Mouse (Mus musculus): Measurements from ENCODE around the gene Gm7073. TPM values are rescaled to one million over a fixed set of nuclear protein-coding genes. Genes with fewer than 3 reads are reported as not detected.

Gm7073 gene
- not detected in 2 replicates for polyA plus RNA-seq (2015; fragmentation: Nextera tagmentation; extraction: Ambion mirVana)

- H3K27ac ChIP-seq (replicated peaks), result no peak within 1 kb of the TSS
- H3K4me2 ChIP-seq (replicated peaks), result no peak within 1 kb of the TSS
- H3K27me3 ChIP-seq, result no peaks in the 10 kb centered on the region
- H3K9ac ChIP-seq (replicated peaks), result no peak within 1 kb of the TSS
- no peak within 1 kb of the TSS for H3K4me3 ChIP-seq
- no peaks in the 10 kb centered on the region for H3K9me3 ChIP-seq
- 0 out of 2 replicates have a peak, but pooled peaks cover 5% of the 10 kb centered on the region for H3K4me1 ChIP-seq
- no peak for ATAC-seq (replicated peaks)
- H3K36me3 ChIP-seq, result no peaks in the 10 kb centered on the region
Observed at GRCm38 (mm10) chrX:60539149-60539548, at the start of gene Gm7073. Gm7073 (minus strand) TSS chrX:60539249.

GRCm38 (mm10) chrX:60570539-60570938 is 31.5 kb upstream of the Gm7073 start:
- Histone ChIP-seq H3K36me3 (no peaks in the 10 kb centered on the region), H3K9ac (replicated peaks) (no peak overlapping the region), H3K4me2 (replicated peaks) (no peak overlapping the region), H3K9me3 (no peaks in the 10 kb centered on the region), H3K4me3 (no peak overlapping the region), H3K27me3 (no peaks in the 10 kb centered on the region), H3K4me1 (no peaks in the 10 kb centered on the region), H3K27ac (replicated peaks) (no peak overlapping the region)
- no peak for ATAC-seq (replicated peaks)
- WGBS, result 19% methylated on average over 1 of the region's 1 CpGs

GRCm38 (mm10) chrX:60569047-60569446 is 30.0 kb upstream of the Gm7073 start:
- ATAC-seq (replicated peaks), result no peak
- Histone ChIP-seq H3K4me1 (no peaks in the 10 kb centered on the region), H3K9me3 (no peaks in the 10 kb centered on the region), H3K27ac (replicated peaks) (no peak overlapping the region), H3K9ac (replicated peaks) (no peak overlapping the region), H3K27me3 (no peaks in the 10 kb centered on the region), H3K4me2 (replicated peaks) (no peak overlapping the region), H3K4me3 (no peak overlapping the region), H3K36me3 (no peaks in the 10 kb centered on the region)

- 32% methylated on average over 4 of the region's 4 CpGs for WGBS
- Histone ChIP-seq H3K4me3 (no peak overlapping the region), H3K36me3 (no peaks in the 10 kb centered on the region), H3K27me3 (no peaks in the 10 kb centered on the region), H3K9ac (replicated peaks) (no peak overlapping the region), H3K9me3 (no peaks in the 10 kb centered on the region), H3K27ac (replicated peaks) (no peak overlapping the region), H3K4me1 (no peaks in the 10 kb centered on the region), H3K4me2 (replicated peaks) (no peak overlapping the region)
- no peak for ATAC-seq (replicated peaks)
Observed at GRCm38 (mm10) chrX:60555242-60555641, 16.2 kb upstream of the Gm7073 start.

- Histone ChIP-seq H3K36me3 (no peaks in the 10 kb centered on the region), H3K27ac (replicated peaks) (peak overlapping the region; percentile 84), H3K4me2 (replicated peaks) (peak overlapping the region; percentile 56), H3K9ac (replicated peaks) (peak overlapping the region; percentile 71), H3K4me1 (peaks cover 10% of the 10 kb centered on the region; the same call in 1 of the 2 replicates), H3K9me3 (no peaks in the 10 kb centered on the region), H3K27me3 (no peaks in the 10 kb centered on the region), H3K4me3 (peak overlapping the region; percentile 59)
- ATAC-seq (replicated peaks), result peak; percentile 87
- 23% methylated on average over 40 of the region's 113 CpGs for WGBS
Observed at GRCm38 (mm10) chrX:60547444-60548304, 8.6 kb upstream of the Gm7073 start.

GRCm38 (mm10) chrX:60547098-60547443 is 8.0 kb upstream of the Gm7073 start:
- H3K27ac ChIP-seq (replicated peaks), result peak overlapping the region; percentile 84
- peak overlapping the region; percentile 59 for H3K4me3 ChIP-seq
- peaks cover 10% of the 10 kb centered on the region; the same call in 1 of the 2 replicates for H3K4me1 ChIP-seq
- H3K27me3 ChIP-seq, result no peaks in the 10 kb centered on the region
- WGBS, result 28% methylated on average over 16 of the region's 16 CpGs
- H3K9ac ChIP-seq (replicated peaks), result peak overlapping the region; percentile 71
- peak; percentile 15; the same call in 1 of the 2 replicates for ATAC-seq (replicated peaks)
- H3K36me3 ChIP-seq, result no peaks in the 10 kb centered on the region
- peak overlapping the region; percentile 56 for H3K4me2 ChIP-seq (replicated peaks)
- H3K9me3 ChIP-seq, result no peaks in the 10 kb centered on the region

GRCm38 (mm10) chrX:60545906-60546305 is 6.9 kb upstream of the Gm7073 start:
- H3K9me3 ChIP-seq, result no peaks in the 10 kb centered on the region
- H3K36me3 ChIP-seq, result no peaks in the 10 kb centered on the region
- H3K27me3 ChIP-seq, result no peaks in the 10 kb centered on the region
- 34% methylated on average over 3 of the region's 3 CpGs for WGBS
- H3K4me1 ChIP-seq, result peaks cover 10% of the 10 kb centered on the region; the same call in 1 of the 2 replicates
- 0 out of 2 replicates have a peak overlapping the region, but pooled peaks have one; percentile 15 for H3K27ac ChIP-seq (replicated peaks)
- H3K4me2 ChIP-seq (replicated peaks), result no peak overlapping the region
- no peak overlapping the region for H3K9ac ChIP-seq (replicated peaks)
- no peak overlapping the region for H3K4me3 ChIP-seq
- no peak for ATAC-seq (replicated peaks)

GRCm38 (mm10) chrX:60545444-60545843 is 6.4 kb upstream of the Gm7073 start:
- Histone ChIP-seq H3K9me3 (no peaks in the 10 kb centered on the region), H3K4me1 (peaks cover 10% of the 10 kb centered on the region; the same call in 1 of the 2 replicates), H3K9ac (replicated peaks) (no peak overlapping the region), H3K27me3 (no peaks in the 10 kb centered on the region), H3K4me2 (replicated peaks) (no peak overlapping the region), H3K36me3 (no peaks in the 10 kb centered on the region), H3K4me3 (no peak overlapping the region), H3K27ac (replicated peaks) (0 out of 2 replicates have a peak overlapping the region, but pooled peaks have one; percentile 15)
- ATAC-seq (replicated peaks), result peak; percentile 51
- 15% methylated on average over 1 of the region's 1 CpGs for WGBS

- H3K4me3 ChIP-seq, result no peak overlapping the region
- H3K9me3 ChIP-seq, result no peaks in the 10 kb centered on the region
- WGBS, result 29% methylated on average over 4 of the region's 4 CpGs
- H3K4me1 ChIP-seq, result peaks cover 10% of the 10 kb centered on the region; the same call in 1 of the 2 replicates
- H3K4me2 ChIP-seq (replicated peaks), result no peak overlapping the region
- H3K36me3 ChIP-seq, result no peaks in the 10 kb centered on the region
- H3K27ac ChIP-seq (replicated peaks), result no peak overlapping the region
- no peaks in the 10 kb centered on the region for H3K27me3 ChIP-seq
- ATAC-seq (replicated peaks), result no peak; the same call in 1 of the 2 replicates
- H3K9ac ChIP-seq (replicated peaks), result no peak overlapping the region
Observed at GRCm38 (mm10) chrX:60544098-60544497, 5.0 kb upstream of the Gm7073 start.

GRCm38 (mm10) chrX:60542901-60543300 is 3.9 kb upstream of the Gm7073 start:
- no peak overlapping the region for H3K4me2 ChIP-seq (replicated peaks)
- no peak overlapping the region for H3K4me3 ChIP-seq
- no peak for ATAC-seq (replicated peaks)
- no peaks in the 10 kb centered on the region for H3K36me3 ChIP-seq
- H3K9me3 ChIP-seq, result no peaks in the 10 kb centered on the region
- no peaks in the 10 kb centered on the region for H3K27me3 ChIP-seq
- H3K4me1 ChIP-seq, result 0 out of 2 replicates have a peak, but pooled peaks cover 6% of the 10 kb centered on the region
- 8% methylated on average over 1 of the region's 1 CpGs for WGBS
- no peak overlapping the region for H3K27ac ChIP-seq (replicated peaks)
- no peak overlapping the region for H3K9ac ChIP-seq (replicated peaks)

GRCm38 (mm10) chrX:60503995-60504394 is 35.1 kb downstream of the Gm7073 start:
- H3K9me3 ChIP-seq, result no peaks in the 10 kb centered on the region
- H3K4me2 ChIP-seq (replicated peaks), result no peak overlapping the region
- H3K27ac ChIP-seq (replicated peaks), result no peak overlapping the region
- no peak overlapping the region for H3K4me3 ChIP-seq
- no peaks in the 10 kb centered on the region for H3K36me3 ChIP-seq
- peak; percentile 66; the same call in 1 of the 2 replicates for ATAC-seq (replicated peaks)
- no peak overlapping the region for H3K9ac ChIP-seq (replicated peaks)
- H3K27me3 ChIP-seq, result no peaks in the 10 kb centered on the region
- H3K4me1 ChIP-seq, result no peaks in the 10 kb centered on the region

GRCm38 (mm10) chrX:60497750-60498149 is 41.3 kb downstream of the Gm7073 start:
- no peak overlapping the region for H3K4me3 ChIP-seq
- no peak overlapping the region for H3K4me2 ChIP-seq (replicated peaks)
- no peaks in the 10 kb centered on the region for H3K9me3 ChIP-seq
- 20% methylated on average over 1 of the region's 1 CpGs for WGBS
- H3K4me1 ChIP-seq, result no peaks in the 10 kb centered on the region
- H3K27me3 ChIP-seq, result no peaks in the 10 kb centered on the region
- H3K27ac ChIP-seq (replicated peaks), result no peak overlapping the region
- no peaks in the 10 kb centered on the region for H3K36me3 ChIP-seq
- no peak overlapping the region for H3K9ac ChIP-seq (replicated peaks)
- ATAC-seq (replicated peaks), result no peak

All from forebrain, embryonic 15.5 days (tissue).